Mouse (Mus musculus) liver, embryonic 12.5 days (tissue): ENCODE data around the gene Slc15a5. TPM values are rescaled to one million over a fixed set of nuclear protein-coding genes. Genes with fewer than 3 reads are reported as not detected.

ENCODE experiments used
- ATAC-seq: fragments of 200-750 bp; cut with Nextera tagmentation; 2 replicates; pipeline ENCODE4 v1.8.0; 2017; ENCODE audit warnings: moderate number of reproducible peaks, mild to moderate bottlenecking, moderate library complexity
- H3K27ac ChIP-seq: fragments of 300-500 bp; sonication (generic); 2 replicates; pipeline ENCODE4 v1.5.1; 2016; ENCODE audit warnings: mild to moderate bottlenecking
- H3K27me3 ChIP-seq: fragments of 300-500 bp; sonication (generic); replicated peaks from 2 replicates; pipeline ENCODE4 v1.6.1; 2016; ENCODE audit warnings: mild to moderate bottlenecking, moderate library complexity
- H3K36me3 ChIP-seq: fragments of 300-500 bp; sonication (generic); 2 replicates; pipeline ENCODE4 v1.6.1; 2016; ENCODE audit warnings: mild to moderate bottlenecking, moderate library complexity
- H3K4me1 ChIP-seq: fragments of 300-500 bp; sonication (generic); 2 replicates; pipeline ENCODE4 v1.6.1; 2016
- H3K4me2 ChIP-seq: fragments of 300-500 bp; sonication (generic); 2 replicates; pipeline ENCODE4 v1.6.1; 2016; ENCODE audit warnings: mild to moderate bottlenecking, moderate library complexity
- H3K4me3 ChIP-seq: fragments of 300-500 bp; sonication (generic); 2 replicates; pipeline ENCODE4 v1.5.1; 2016; ENCODE audit warnings: mild to moderate bottlenecking, moderate library complexity
- H3K9ac ChIP-seq: fragments of 300-500 bp; sonication (generic); 2 replicates; pipeline ENCODE4 v1.6.1; 2016; ENCODE audit warnings: mild to moderate bottlenecking, moderate library complexity
- H3K9me3 ChIP-seq: fragments of 300-500 bp; sonication (generic); replicated peaks from 2 replicates; pipeline ENCODE4 v1.6.1; 2016; ENCODE audit warnings: mild to moderate bottlenecking, moderate library complexity
- WGBS: fragments of 180-500 bp; shearing (Covaris S2); methylation state at CpG from one replicate; pipeline ENCODE4 v1.1.7; 2016; ENCODE audit not compliant: insufficient replicate concordance; 5-methylcytosine and 5-hydroxymethylcytosine counted together
- polyA plus RNA-seq: library from polyadenylated mRNA; unstranded; fragments of >200 nt; fragmentation: Nextera tagmentation; extraction: Ambion mirVana; gene quantifications from 2 replicates; pipeline ENCODE4 v1.2.1, GENCODE M21; 2016

The Slc15a5 gene
- polyA plus RNA-seq, 1 experiment from 2014 or later, result not detected

DNA sequence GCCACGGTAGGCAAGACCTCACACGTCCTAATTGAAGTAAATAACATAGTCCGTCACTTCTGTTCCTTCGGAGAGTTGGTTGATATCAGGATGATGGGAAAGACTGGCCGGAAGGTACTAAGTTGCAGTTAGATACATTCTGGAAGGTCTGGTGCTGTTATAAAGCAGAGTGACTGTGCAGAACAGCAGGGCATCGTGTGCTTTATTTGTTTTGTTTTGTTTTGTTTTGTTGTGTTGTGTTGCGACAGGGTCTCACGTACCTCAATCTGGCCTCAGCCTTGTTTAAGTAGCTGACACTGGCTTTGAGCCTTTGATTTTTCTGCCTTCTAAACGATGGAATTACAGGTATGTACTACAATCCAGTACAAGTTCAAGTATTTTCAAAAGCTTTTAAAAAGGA is 26.0 kb downstream of the Slc15a5 start:
- ATAC-seq, result no peak
- no peaks in the 10 kb centered on the region for H3K4me1 ChIP-seq
- no peaks in the 10 kb centered on the region for H3K9me3 ChIP-seq
- no peaks in the 10 kb centered on the region for H3K27me3 ChIP-seq
- no peak overlapping the region for H3K9ac ChIP-seq
- H3K36me3 ChIP-seq, result no peaks in the 10 kb centered on the region
- WGBS, result 76% methylated on average over 9 of the region's 9 CpGs
- H3K4me3 ChIP-seq, result no peak overlapping the region
- H3K27ac ChIP-seq, result no peak overlapping the region
- H3K4me2 ChIP-seq, result no peak overlapping the region

DNA sequence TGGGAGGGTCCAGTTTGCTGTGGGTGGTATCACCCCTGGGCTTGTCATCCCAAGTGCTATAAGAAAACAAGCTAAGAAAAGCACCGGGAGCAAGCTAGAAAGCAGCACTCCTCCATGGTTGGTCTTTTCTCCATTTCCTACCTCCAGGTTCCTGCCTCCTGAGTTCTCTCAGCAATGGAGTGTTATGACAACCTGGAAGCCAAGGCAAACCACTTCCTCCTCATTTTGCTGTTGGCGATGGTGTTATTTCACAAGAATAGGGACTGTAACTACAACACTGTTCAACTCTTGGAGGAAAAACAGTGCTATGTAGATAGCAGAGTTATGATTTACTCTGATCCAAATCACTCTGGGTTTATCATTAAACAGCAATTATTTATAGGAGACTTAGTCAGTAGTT is 34.4 kb downstream of the Slc15a5 start:
- WGBS, result 63% methylated on average over 2 of the region's 2 CpGs
- ATAC-seq, result no peak
- Histone ChIP-seq H3K9ac (no peak overlapping the region), H3K27me3 (no peaks in the 10 kb centered on the region), H3K27ac (no peak overlapping the region), H3K9me3 (peaks cover 12% of the 10 kb centered on the region; the same call in 1 of the 2 replicates), H3K4me3 (no peak overlapping the region), H3K36me3 (no peaks in the 10 kb centered on the region), H3K4me1 (no peaks in the 10 kb centered on the region), H3K4me2 (no peak overlapping the region)

DNA sequence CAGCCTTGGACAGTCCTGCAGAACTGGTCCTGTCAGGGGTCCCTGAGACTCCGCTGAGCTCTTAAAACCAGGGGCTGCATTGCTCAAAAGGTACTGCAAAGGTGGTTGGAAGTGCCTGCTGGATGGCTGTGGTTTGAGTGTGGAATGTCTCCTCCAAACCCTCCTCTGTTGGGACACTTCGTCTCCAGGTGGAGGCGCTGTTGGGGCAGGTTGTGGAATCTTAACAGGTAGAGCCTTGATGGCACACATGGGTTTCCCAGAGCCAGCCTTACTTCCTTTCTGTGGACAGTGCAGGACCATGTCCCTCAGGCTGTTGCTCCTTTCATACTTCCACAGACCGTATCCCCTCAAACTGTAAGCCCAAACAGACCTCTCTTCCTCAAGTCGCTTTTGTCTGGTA is 36.8 kb downstream of the Slc15a5 start:
- H3K9me3 ChIP-seq, result peaks cover 12% of the 10 kb centered on the region; the same call in 1 of the 2 replicates
- WGBS, result 80% methylated on average over 5 of the region's 5 CpGs
- ATAC-seq, result no peak
- H3K27ac ChIP-seq, result no peak overlapping the region
- H3K4me1 ChIP-seq, result no peaks in the 10 kb centered on the region
- no peaks in the 10 kb centered on the region for H3K27me3 ChIP-seq
- H3K4me2 ChIP-seq, result no peak overlapping the region
- no peak overlapping the region for H3K4me3 ChIP-seq
- H3K36me3 ChIP-seq, result no peaks in the 10 kb centered on the region
- H3K9ac ChIP-seq, result no peak overlapping the region

DNA sequence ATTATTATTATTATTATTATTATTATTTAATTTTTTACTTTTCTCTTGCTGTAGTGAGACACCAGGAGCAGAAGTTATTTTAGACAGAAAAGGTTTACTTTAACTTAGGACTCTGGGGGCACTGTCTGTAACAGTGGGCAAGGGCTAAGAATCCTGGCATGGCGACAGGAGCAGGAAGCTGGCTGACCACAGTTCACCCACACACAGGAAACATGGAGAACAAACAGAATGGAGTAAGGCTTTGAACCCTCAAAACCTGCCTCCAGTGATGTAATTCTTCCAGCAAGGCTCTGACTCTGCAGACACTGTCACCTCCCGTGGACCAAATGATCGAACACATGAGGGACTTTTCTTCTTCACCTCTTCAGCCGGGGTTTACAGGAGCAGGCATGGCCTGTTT is 37.9 kb downstream of the Slc15a5 start:
- no peaks in the 10 kb centered on the region for H3K27me3 ChIP-seq
- H3K9me3 ChIP-seq, result peaks cover 16% of the 10 kb centered on the region; the same call in 1 of the 2 replicates
- no peaks in the 10 kb centered on the region for H3K4me1 ChIP-seq
- H3K4me2 ChIP-seq, result no peak overlapping the region
- 50% methylated on average over 4 of the region's 4 CpGs for WGBS
- no peak overlapping the region for H3K4me3 ChIP-seq
- ATAC-seq, result no peak
- H3K36me3 ChIP-seq, result no peaks in the 10 kb centered on the region
- H3K9ac ChIP-seq, result no peak overlapping the region
- H3K27ac ChIP-seq, result no peak overlapping the region

DNA sequence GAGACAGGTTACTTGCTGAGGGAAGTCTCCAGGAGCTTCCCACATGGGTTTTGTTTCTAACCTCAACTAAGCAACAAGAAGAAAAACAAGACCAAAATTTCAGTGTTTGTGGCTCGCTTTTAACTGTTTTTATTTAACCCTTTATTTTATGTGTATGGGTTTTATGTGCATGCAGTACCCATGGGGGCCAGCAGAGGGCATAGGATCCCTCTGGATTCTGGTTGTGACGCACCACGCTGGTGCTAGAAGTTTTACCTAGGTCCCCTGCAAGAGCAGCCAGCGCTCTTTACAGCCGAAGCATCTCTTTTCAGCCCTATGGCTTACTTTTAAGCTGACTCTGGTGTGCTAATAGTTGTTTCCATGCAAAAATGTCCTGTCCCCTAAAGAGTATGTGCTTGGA is 42.1 kb downstream of the Slc15a5 start:
- no peak for ATAC-seq
- Histone ChIP-seq H3K9me3 (0 out of 2 replicates have a peak, but pooled peaks cover 5% of the 10 kb centered on the region), H3K4me1 (no peaks in the 10 kb centered on the region), H3K4me3 (no peak overlapping the region), H3K36me3 (no peaks in the 10 kb centered on the region), H3K27me3 (no peaks in the 10 kb centered on the region), H3K4me2 (no peak overlapping the region), H3K9ac (no peak overlapping the region), H3K27ac (no peak overlapping the region)
- 74% methylated on average over 5 of the region's 5 CpGs for WGBS

DNA sequence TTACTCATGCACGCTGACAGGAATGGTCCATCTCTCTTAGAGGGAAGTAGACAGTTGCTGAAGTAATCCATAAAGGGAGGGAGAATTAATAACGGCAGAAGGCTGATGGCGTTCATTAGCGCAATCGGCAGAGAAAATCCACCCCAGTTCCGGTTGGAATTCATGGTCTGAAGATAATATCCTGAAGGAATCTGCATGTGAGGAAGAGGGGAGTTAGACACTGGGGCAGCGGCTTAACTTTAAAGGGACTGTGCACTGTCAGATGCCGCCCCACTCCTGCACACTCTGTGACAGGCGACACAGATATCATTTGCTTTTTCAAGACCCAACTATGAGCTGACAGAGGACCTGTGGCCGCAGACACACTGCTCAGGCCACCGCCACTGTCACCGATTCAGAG is 42.8 kb downstream of the Slc15a5 start:
- Histone ChIP-seq H3K9me3 (0 out of 2 replicates have a peak, but pooled peaks cover 5% of the 10 kb centered on the region), H3K27me3 (no peaks in the 10 kb centered on the region), H3K4me2 (no peak overlapping the region), H3K36me3 (no peaks in the 10 kb centered on the region), H3K4me1 (no peaks in the 10 kb centered on the region), H3K27ac (no peak overlapping the region), H3K4me3 (no peak overlapping the region), H3K9ac (no peak overlapping the region)
- 79% methylated on average over 12 of the region's 12 CpGs for WGBS
- ATAC-seq, result no peak

DNA sequence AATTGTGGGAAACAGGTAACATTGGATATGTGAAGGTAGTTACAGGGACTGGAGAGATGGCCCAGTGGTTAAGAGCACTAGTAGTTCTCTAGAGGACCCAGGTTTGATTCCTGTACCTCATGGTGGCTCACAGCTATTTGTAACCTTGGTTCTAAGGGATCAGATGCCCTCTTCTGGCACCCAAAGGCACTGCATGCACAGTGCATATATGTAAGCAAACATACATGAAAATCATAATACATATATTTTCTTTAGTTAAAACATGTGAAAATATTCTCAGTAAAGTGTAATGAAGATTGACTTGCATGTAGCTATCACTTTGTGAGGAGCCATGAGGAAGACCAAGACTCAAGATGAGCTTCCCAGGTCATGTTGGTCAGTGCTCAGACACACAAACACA is 62.8 kb downstream of the Slc15a5 start:
- no peak for ATAC-seq
- H3K9ac ChIP-seq, result no peak overlapping the region
- H3K27me3 ChIP-seq, result no peaks in the 10 kb centered on the region
- no peaks in the 10 kb centered on the region for H3K4me1 ChIP-seq
- H3K36me3 ChIP-seq, result no peaks in the 10 kb centered on the region
- H3K9me3 ChIP-seq, result no peaks in the 10 kb centered on the region
- H3K4me3 ChIP-seq, result no peak overlapping the region
- no peak overlapping the region for H3K4me2 ChIP-seq
- no peak overlapping the region for H3K27ac ChIP-seq

DNA sequence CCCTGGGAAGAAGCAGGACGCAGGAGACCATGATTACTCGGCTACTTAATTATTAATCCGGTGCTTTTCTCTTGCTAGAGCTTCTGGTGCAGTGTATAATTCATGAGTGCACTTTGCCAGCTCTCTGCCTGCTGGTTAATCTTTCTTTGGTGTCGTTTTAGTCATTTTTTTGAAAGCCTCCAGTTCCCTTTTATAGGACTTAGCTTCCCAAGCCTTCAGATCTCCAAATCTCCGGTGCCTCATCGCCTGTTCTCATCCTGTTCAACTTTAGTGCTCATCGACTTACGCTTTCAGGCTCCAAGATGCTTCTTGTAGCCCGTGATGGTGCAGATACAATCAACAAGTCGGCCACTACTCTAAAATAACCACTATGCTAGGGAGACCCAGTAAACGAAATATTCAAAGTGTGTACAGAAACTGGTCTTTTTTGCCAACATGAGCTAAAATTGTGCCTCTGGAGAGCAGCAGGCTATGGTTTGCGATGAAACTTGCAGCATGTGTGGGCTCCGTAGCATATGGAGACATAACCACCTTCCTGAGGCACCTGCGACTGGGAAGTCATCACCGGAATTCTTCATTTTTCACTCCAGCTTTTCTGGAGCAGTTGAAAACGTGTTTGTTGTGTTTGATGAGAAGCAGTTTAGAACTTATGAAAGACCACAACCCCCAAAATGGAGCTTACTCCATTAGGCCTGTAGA is 64.6 kb downstream of the Slc15a5 start:
- H3K36me3 ChIP-seq, result no peaks in the 10 kb centered on the region
- no peak for ATAC-seq
- WGBS, result 73% methylated on average over 16 of the region's 16 CpGs

DNA sequence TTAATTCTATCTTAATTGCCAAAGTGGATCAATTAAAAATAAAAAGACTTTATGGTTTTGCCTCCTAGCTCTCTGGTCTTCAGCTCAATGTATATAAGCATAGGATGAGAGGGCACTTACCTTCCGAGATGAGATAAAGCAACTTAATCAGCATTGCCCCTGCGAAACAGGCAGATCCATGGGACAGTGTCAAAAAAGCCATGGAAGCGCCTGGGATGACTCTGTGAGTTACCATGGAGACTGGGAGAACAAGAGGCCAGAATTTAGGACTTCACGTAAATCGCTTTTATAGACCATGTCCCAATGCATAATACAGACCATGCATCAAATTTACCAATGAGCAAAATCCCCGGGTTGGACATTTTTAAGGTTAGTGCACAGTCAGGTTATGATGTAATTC is 67.8 kb downstream of the Slc15a5 start:
- H3K27ac ChIP-seq, result no peak overlapping the region
- no peaks in the 10 kb centered on the region for H3K4me1 ChIP-seq
- ATAC-seq, result no peak
- 0 out of 2 replicates have a peak, but pooled peaks cover under 1% of the 10 kb centered on the region for H3K9me3 ChIP-seq
- no peaks in the 10 kb centered on the region for H3K36me3 ChIP-seq
- no peaks in the 10 kb centered on the region for H3K27me3 ChIP-seq
- 71% methylated on average over 6 of the region's 6 CpGs for WGBS
- H3K9ac ChIP-seq, result no peak overlapping the region
- H3K4me3 ChIP-seq, result no peak overlapping the region
- H3K4me2 ChIP-seq, result no peak overlapping the region

More for the DNA sequence above, 64.6 kb downstream of the Slc15a5 start:
- Histone ChIP-seq H3K4me1 (no peaks in the 10 kb centered on the region), H3K27ac (no peak overlapping the region), H3K4me2 (no peak overlapping the region), H3K4me3 (no peak overlapping the region), H3K9me3 (no peaks in the 10 kb centered on the region), H3K27me3 (no peaks in the 10 kb centered on the region), H3K9ac (no peak overlapping the region)

DNA sequence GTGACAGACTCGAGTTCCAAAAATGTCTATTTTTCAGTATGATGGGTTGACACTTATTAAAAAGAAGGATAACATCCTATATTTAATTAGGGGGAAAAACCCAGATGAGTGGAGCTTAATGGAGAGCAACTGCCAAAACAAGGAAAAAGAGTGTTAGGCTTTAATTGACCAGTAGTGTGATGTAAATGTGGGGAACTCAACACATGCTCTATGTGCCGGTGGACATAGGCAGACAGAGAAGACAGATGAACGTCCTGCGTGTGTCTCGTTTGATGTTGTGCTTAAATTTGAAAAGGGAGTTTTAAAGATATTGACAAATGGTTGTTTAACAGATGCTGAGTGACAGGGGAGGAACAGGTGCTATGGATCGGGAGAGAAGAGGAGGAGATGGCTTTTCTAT is 72.0 kb downstream of the Slc15a5 start:
- Histone ChIP-seq H3K36me3 (no peaks in the 10 kb centered on the region), H3K9me3 (peaks cover 9% of the 10 kb centered on the region; the same call in 1 of the 2 replicates), H3K9ac (no peak overlapping the region), H3K4me2 (no peak overlapping the region), H3K4me3 (no peak overlapping the region), H3K27me3 (no peaks in the 10 kb centered on the region), H3K4me1 (no peaks in the 10 kb centered on the region), H3K27ac (no peak overlapping the region)
- ATAC-seq, result no peak
- 67% methylated on average over 6 of the region's 6 CpGs for WGBS

DNA sequence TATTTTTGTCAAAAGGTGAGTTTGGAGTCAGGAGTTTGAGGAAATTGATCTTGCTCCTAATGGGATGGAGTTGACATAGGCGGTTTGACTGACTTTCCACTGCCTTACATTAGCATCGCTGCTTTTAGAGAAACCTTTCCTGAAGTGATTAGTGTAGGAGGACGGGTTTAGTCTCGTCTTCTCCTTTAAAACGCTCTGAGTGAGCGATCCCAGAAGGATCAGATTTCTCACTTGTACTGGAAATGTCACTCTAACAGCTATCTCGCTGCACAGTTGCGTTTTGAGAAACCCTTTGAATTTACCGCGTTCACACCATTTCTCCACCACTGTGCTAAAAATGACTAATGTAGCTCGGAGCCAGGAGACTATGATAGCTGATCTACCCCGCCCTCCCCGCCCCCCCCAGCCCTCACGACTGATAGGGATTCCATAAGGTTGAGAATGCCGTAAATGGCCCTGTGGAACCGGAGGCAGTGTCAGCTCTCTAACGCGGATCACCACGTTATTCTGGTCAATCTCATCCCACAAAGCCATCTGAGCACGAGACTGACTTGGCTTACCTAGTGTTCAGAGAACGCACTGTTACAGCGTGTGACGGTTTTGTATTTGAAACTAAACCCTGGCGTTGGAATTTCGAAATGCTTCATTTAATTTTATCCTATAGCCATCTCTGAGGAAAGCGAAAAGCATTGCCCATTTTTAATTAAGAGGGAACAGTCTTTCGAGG is 73.0 kb downstream of the Slc15a5 start:
- no peaks in the 10 kb centered on the region for H3K36me3 ChIP-seq

DNA sequence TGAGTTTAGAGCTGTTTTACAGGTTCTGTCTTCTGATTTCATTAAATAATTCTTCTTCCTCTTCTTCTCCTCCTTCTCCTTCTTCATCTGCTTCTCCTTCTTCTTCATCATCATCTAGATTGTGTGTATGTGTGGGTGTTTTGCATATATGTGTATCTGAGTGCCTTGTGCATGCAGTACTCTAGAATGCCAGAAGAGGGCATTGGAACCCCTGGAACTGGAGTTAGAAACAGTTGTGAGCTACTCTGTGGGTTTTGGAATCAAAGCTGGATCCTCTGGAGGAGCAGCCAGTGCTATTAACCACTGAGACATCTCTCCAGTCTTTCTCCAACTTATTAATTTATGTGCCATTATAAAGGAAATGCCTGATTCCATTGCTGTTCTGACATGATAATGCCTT is 89.9 kb downstream of the Slc15a5 start:
- Histone ChIP-seq H3K27me3 (no peaks in the 10 kb centered on the region), H3K27ac (no peak overlapping the region), H3K9me3 (no peaks in the 10 kb centered on the region), H3K9ac (no peak overlapping the region), H3K4me2 (no peak overlapping the region), H3K36me3 (no peaks in the 10 kb centered on the region), H3K4me3 (no peak overlapping the region), H3K4me1 (no peaks in the 10 kb centered on the region)
- no peak for ATAC-seq

More for the DNA sequence above, 73.0 kb downstream of the Slc15a5 start:
- H3K4me1 ChIP-seq, result no peaks in the 10 kb centered on the region
- no peak overlapping the region for H3K4me2 ChIP-seq
- peaks cover 9% of the 10 kb centered on the region; the same call in 1 of the 2 replicates for H3K9me3 ChIP-seq
- no peak overlapping the region for H3K9ac ChIP-seq
- H3K4me3 ChIP-seq, result no peak overlapping the region
- no peak overlapping the region for H3K27ac ChIP-seq
- no peaks in the 10 kb centered on the region for H3K27me3 ChIP-seq
- ATAC-seq, result no peak
- WGBS, result 73% methylated on average over 27 of the region's 27 CpGs
